Mouse (Mus musculus): ENCODE data around the gene Kcnt2. TPM values are rescaled to one million over a fixed set of nuclear protein-coding genes. Genes with fewer than 3 reads are reported as not detected.

Kcnt2 gene
- 0.74 and 1.7 TPM in 2 replicates for polyA plus RNA-seq (2014; fragmentation: Nextera tagmentation; extraction: Ambion mirVana)

DNA sequence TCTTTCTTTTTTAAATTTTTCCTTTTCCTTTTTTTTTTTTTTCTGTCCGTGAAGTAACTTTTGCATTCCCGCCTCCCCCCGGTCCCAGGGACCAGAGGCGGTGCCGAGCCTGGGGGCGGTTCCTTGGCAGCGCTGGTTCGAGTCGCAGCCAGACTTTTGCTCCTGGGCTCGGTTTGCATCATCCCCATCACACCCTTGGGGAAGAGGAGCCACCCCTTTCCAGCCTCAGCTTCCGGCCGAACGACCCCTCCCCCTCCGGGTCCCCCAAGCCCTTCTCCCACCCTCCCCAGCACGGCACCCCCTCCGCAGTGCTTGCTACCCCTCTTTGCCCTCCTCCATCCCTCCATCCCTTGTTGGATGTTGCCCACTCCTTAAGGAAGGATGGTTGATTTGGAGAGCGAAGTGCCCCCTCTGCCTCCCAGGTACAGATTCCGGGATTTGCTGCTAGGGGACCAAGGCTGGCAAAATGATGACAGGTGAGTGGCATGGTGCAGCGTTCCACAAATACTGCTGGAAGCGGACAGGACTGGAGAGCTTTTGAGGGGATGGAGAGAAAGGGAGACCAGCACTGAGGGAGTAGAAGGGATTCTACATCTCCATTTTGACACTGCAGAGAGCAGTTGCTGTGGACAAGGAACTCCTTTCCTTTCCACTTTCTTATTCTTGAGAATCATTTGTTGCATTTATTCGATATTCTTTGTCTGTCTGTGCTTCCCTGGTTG lies at the start of gene Kcnt2:
Gene Kcnt2, plus strand, starts transcription at position 283 of the 722 bp plus-strand sequence.
- WGBS, result under 1% methylated on average over 21 of the region's 21 CpGs
- Histone ChIP-seq H3K27ac (replicated peaks in 1 of 2; ENCODE audit: control insufficient read depth in 1 of 2, insufficient read depth in 1 of 2, low read depth in 2 of 2, low read length in 2 of 2) (no peak within 1 kb of the TSS), H3K4me3 (ENCODE audit: control insufficient read depth in 1 of 2, insufficient read depth in 1 of 2, low read depth in 1 of 2, low read length in 2 of 2) (peak within 1 kb of the TSS; percentile 47 to 54), H3K27me3 (ENCODE audit: control insufficient read depth, insufficient read depth, low read length) (no peaks in the 10 kb centered on the region), H3K4me1 (ENCODE audit: control insufficient read depth in 2 of 2, insufficient read depth in 2 of 2, low read length in 2 of 2) (peaks cover 3 to 5% of the 10 kb centered on the region in 2 experiments; a peak in 2 of 4 replicates), H3K9me3 (ENCODE audit: control insufficient read depth, low read length) (no peaks in the 10 kb centered on the region), H3K36me3 (ENCODE audit: control insufficient read depth, insufficient read depth, low read length) (no peaks in the 10 kb centered on the region), H3K9ac (ENCODE audit: low read length) (peak within 1 kb of the TSS; percentile 54), H3K4me2 (ENCODE audit: low read length) (peak within 1 kb of the TSS; percentile 87)
- ATAC-seq (ENCODE audit: insufficient number of reproducible peaks, insufficient read depth, low FRiP score, low read depth), result peak; percentile 58; the same call in 1 of the 2 replicates

GRCm38 (mm10) chr1:140205329-140205728 lies 40.6 kb upstream of the Kcnt2 start:
- ATAC-seq (ENCODE audit: insufficient number of reproducible peaks, insufficient read depth, low FRiP score, low read depth), result no peak
- Histone ChIP-seq H3K27me3 (ENCODE audit: control insufficient read depth, insufficient read depth, low read length) (no peaks in the 10 kb centered on the region), H3K4me1 (ENCODE audit: control insufficient read depth in 2 of 2, insufficient read depth in 2 of 2, low read length in 2 of 2) (no peaks in the 10 kb centered on the region), H3K36me3 (ENCODE audit: control insufficient read depth, insufficient read depth, low read length) (no peaks in the 10 kb centered on the region), H3K4me3 (ENCODE audit: control insufficient read depth in 1 of 2, insufficient read depth in 1 of 2, low read depth in 1 of 2, low read length in 2 of 2) (no peak overlapping the region), H3K27ac (replicated peaks in 1 of 2; ENCODE audit: control insufficient read depth in 1 of 2, insufficient read depth in 1 of 2, low read depth in 2 of 2, low read length in 2 of 2) (no peak overlapping the region), H3K4me2 (ENCODE audit: low read length) (no peak overlapping the region), H3K9me3 (ENCODE audit: control insufficient read depth, low read length) (peaks cover under 1% of the 10 kb centered on the region; the same call in 1 of the 2 replicates), H3K9ac (ENCODE audit: low read length) (no peak overlapping the region)
- 74% methylated on average over 2 of the region's 2 CpGs for WGBS

GRCm38 (mm10) chr1:140225221-140225620 lies 20.7 kb upstream of the Kcnt2 start:
- Histone ChIP-seq H3K36me3 (ENCODE audit: control insufficient read depth, insufficient read depth, low read length) (no peaks in the 10 kb centered on the region), H3K4me3 (ENCODE audit: control insufficient read depth in 1 of 2, insufficient read depth in 1 of 2, low read depth in 1 of 2, low read length in 2 of 2) (no peak overlapping the region), H3K9me3 (ENCODE audit: control insufficient read depth, low read length) (no peaks in the 10 kb centered on the region), H3K4me2 (ENCODE audit: low read length) (no peak overlapping the region), H3K27me3 (ENCODE audit: control insufficient read depth, insufficient read depth, low read length) (no peaks in the 10 kb centered on the region), H3K9ac (ENCODE audit: low read length) (no peak overlapping the region), H3K27ac (replicated peaks in 1 of 2; ENCODE audit: control insufficient read depth in 1 of 2, insufficient read depth in 1 of 2, low read depth in 2 of 2, low read length in 2 of 2) (no peak overlapping the region), H3K4me1 (ENCODE audit: control insufficient read depth in 2 of 2, insufficient read depth in 2 of 2, low read length in 2 of 2) (no peaks in the 10 kb centered on the region)
- ATAC-seq (ENCODE audit: insufficient number of reproducible peaks, insufficient read depth, low FRiP score, low read depth), result no peak
- 83% methylated on average over 2 of the region's 3 CpGs for WGBS

- no peaks in the 10 kb centered on the region for H3K36me3 ChIP-seq (ENCODE audit: control insufficient read depth, insufficient read depth, low read length)
- no peaks in the 10 kb centered on the region for H3K27me3 ChIP-seq (ENCODE audit: control insufficient read depth, insufficient read depth, low read length)
- WGBS, result 54% methylated on average over 8 of the region's 8 CpGs
- no peak overlapping the region for H3K27ac ChIP-seq (replicated peaks in 1 of 2; ENCODE audit: control insufficient read depth in 1 of 2, insufficient read depth in 1 of 2, low read depth in 2 of 2, low read length in 2 of 2)
- no peak overlapping the region for H3K4me2 ChIP-seq (ENCODE audit: low read length)
- H3K4me3 ChIP-seq (ENCODE audit: control insufficient read depth in 1 of 2, insufficient read depth in 1 of 2, low read depth in 1 of 2, low read length in 2 of 2), result no peak overlapping the region
- no peak for ATAC-seq (ENCODE audit: insufficient number of reproducible peaks, insufficient read depth, low FRiP score, low read depth)
- no peaks in the 10 kb centered on the region for H3K4me1 ChIP-seq (ENCODE audit: control insufficient read depth in 2 of 2, insufficient read depth in 2 of 2, low read length in 2 of 2)
- no peak overlapping the region for H3K9ac ChIP-seq (ENCODE audit: low read length)
- no peaks in the 10 kb centered on the region for H3K9me3 ChIP-seq (ENCODE audit: control insufficient read depth, low read length)
Measured at GRCm38 (mm10) chr1:140226673-140227072, 19.3 kb upstream of the Kcnt2 start.

GRCm38 (mm10) chr1:140245465-140245864 lies 493 bp upstream of the Kcnt2 start:
- peak overlapping the region; percentile 54 for H3K9ac ChIP-seq (ENCODE audit: low read length)
- H3K27me3 ChIP-seq (ENCODE audit: control insufficient read depth, insufficient read depth, low read length), result no peaks in the 10 kb centered on the region
- peak overlapping the region; percentile 87 for H3K4me2 ChIP-seq (ENCODE audit: low read length)
- no peaks in the 10 kb centered on the region for H3K36me3 ChIP-seq (ENCODE audit: control insufficient read depth, insufficient read depth, low read length)
- no peak overlapping the region for H3K27ac ChIP-seq (replicated peaks in 1 of 2; ENCODE audit: control insufficient read depth in 1 of 2, insufficient read depth in 1 of 2, low read depth in 2 of 2, low read length in 2 of 2)
- peaks cover 3 to 5% of the 10 kb centered on the region in 2 experiments; a peak in 2 of 4 replicates for H3K4me1 ChIP-seq (ENCODE audit: control insufficient read depth in 2 of 2, insufficient read depth in 2 of 2, low read length in 2 of 2)
- 1% methylated on average over 17 of the region's 17 CpGs for WGBS
- no peaks in the 10 kb centered on the region for H3K9me3 ChIP-seq (ENCODE audit: control insufficient read depth, low read length)
- ATAC-seq (ENCODE audit: insufficient number of reproducible peaks, insufficient read depth, low FRiP score, low read depth), result peak; percentile 96
- H3K4me3 ChIP-seq (ENCODE audit: control insufficient read depth in 1 of 2, insufficient read depth in 1 of 2, low read depth in 1 of 2, low read length in 2 of 2), result peak overlapping the region; percentile 47 to 54

DNA sequence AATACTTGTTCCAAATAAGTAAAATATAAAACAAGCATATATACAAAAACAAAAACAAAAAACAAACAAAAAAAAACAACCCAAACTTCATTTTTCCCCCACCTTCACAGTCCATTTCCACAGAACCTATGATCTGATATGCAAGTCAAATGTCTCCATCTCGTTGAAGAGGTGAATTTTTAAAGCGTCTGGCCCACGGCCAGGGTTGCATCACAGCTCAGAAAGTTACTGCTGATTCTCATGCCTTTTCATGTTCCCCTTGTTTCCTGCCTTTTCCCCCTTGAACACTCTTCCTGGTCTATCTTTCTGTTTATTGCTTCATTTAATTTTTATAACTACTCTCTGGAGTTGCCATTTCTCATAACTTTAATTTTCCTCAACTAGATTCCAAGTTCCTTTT lies 18.7 kb downstream of the Kcnt2 start:
- H3K4me1 ChIP-seq (ENCODE audit: control insufficient read depth in 2 of 2, insufficient read depth in 2 of 2, low read length in 2 of 2), result peaks cover 4 to 9% of the 10 kb centered on the region in 2 experiments
- H3K27me3 ChIP-seq (ENCODE audit: control insufficient read depth, insufficient read depth, low read length), result no peaks in the 10 kb centered on the region
- no peak overlapping the region for H3K9ac ChIP-seq (ENCODE audit: low read length)
- WGBS, result 69% methylated on average over 3 of the region's 3 CpGs
- no peak for ATAC-seq (ENCODE audit: insufficient number of reproducible peaks, insufficient read depth, low FRiP score, low read depth)
- no peak overlapping the region for H3K27ac ChIP-seq (replicated peaks in 1 of 2; ENCODE audit: control insufficient read depth in 1 of 2, insufficient read depth in 1 of 2, low read depth in 2 of 2, low read length in 2 of 2)
- no peaks in the 10 kb centered on the region for H3K9me3 ChIP-seq (ENCODE audit: control insufficient read depth, low read length)
- no peak overlapping the region for H3K4me3 ChIP-seq (ENCODE audit: control insufficient read depth in 1 of 2, insufficient read depth in 1 of 2, low read depth in 1 of 2, low read length in 2 of 2)
- H3K4me2 ChIP-seq (ENCODE audit: low read length), result no peak overlapping the region
- H3K36me3 ChIP-seq (ENCODE audit: control insufficient read depth, insufficient read depth, low read length), result no peaks in the 10 kb centered on the region

GRCm38 (mm10) chr1:140266047-140266446 lies 20.1 kb downstream of the Kcnt2 start:
- Histone ChIP-seq H3K27me3 (ENCODE audit: control insufficient read depth, insufficient read depth, low read length) (no peaks in the 10 kb centered on the region), H3K27ac (replicated peaks in 1 of 2; ENCODE audit: control insufficient read depth in 1 of 2, insufficient read depth in 1 of 2, low read depth in 2 of 2, low read length in 2 of 2) (peak overlapping the region; percentile 24 to 32; a peak in 2 of 4 replicates), H3K9ac (ENCODE audit: low read length) (no peak overlapping the region), H3K4me1 (ENCODE audit: control insufficient read depth in 2 of 2, insufficient read depth in 2 of 2, low read length in 2 of 2) (peaks cover 4 to 9% of the 10 kb centered on the region in 2 experiments), H3K9me3 (ENCODE audit: control insufficient read depth, low read length) (no peaks in the 10 kb centered on the region), H3K4me2 (ENCODE audit: low read length) (no peak overlapping the region), H3K36me3 (ENCODE audit: control insufficient read depth, insufficient read depth, low read length) (no peaks in the 10 kb centered on the region), H3K4me3 (ENCODE audit: control insufficient read depth in 1 of 2, insufficient read depth in 1 of 2, low read depth in 1 of 2, low read length in 2 of 2) (no peak overlapping the region)
- 67% methylated on average over 5 of the region's 5 CpGs for WGBS
- ATAC-seq (ENCODE audit: insufficient number of reproducible peaks, insufficient read depth, low FRiP score, low read depth), result no peak
